Mouse (Mus musculus) hindbrain, embryonic 12.5 days (tissue): Measurements from ENCODE around the gene Kat8. TPM values are rescaled to one million over a fixed set of nuclear protein-coding genes. Genes with fewer than 3 reads are reported as not detected.
"Not testable (repeated sequence)": the region's sequence is repeated elsewhere in the genome, so short reads cannot be mapped to it uniquely, and the experiment has no call there.

ENCODE experiments used
- ATAC-seq: fragments of 200-750 bp; cut with Nextera tagmentation; 2 replicates; pipeline ENCODE4 v1.8.0; 2017; ENCODE audit warnings: moderate TSS enrichment; ENCODE audit not compliant: low FRiP score
- H3K27ac ChIP-seq: fragments of 300-500 bp; sonication (generic); 2 replicates; pipeline ENCODE4 v1.5.1; 2016; ENCODE audit warnings: mild to moderate bottlenecking
- H3K27me3 ChIP-seq: fragments of 300-500 bp; sonication (generic); 2 replicates; pipeline ENCODE4 v1.6.1; 2016; ENCODE audit warnings: mild to moderate bottlenecking
- H3K36me3 ChIP-seq: fragments of 300-500 bp; sonication (generic); 2 replicates; pipeline ENCODE4 v1.6.1; 2016; ENCODE audit warnings: mild to moderate bottlenecking
- H3K4me1 ChIP-seq: fragments of 300-500 bp; sonication (generic); 2 replicates; pipeline ENCODE4 v1.6.1; 2016
- H3K4me2 ChIP-seq: fragments of 300-500 bp; sonication (generic); replicated peaks from 2 replicates; pipeline ENCODE4 v1.6.1; 2016; ENCODE audit warnings: mild to moderate bottlenecking
- H3K4me3 ChIP-seq: fragments of 300-500 bp; sonication (generic); 2 replicates; pipeline ENCODE4 v1.5.1; 2016; ENCODE audit warnings: mild to moderate bottlenecking
- H3K9ac ChIP-seq: fragments of 300-500 bp; sonication (generic); 2 replicates; pipeline ENCODE4 v1.6.1; 2016; ENCODE audit warnings: mild to moderate bottlenecking, moderate library complexity
- H3K9me3 ChIP-seq: fragments of 300-500 bp; sonication (generic); replicated peaks from 2 replicates; pipeline ENCODE4 v1.6.1; 2016; ENCODE audit warnings: mild to moderate bottlenecking
- WGBS: fragments of 180-500 bp; shearing (Covaris S2); methylation state at CpG from one replicate; pipeline ENCODE4 v1.1.7; 2016; 5-methylcytosine and 5-hydroxymethylcytosine counted together
- polyA plus RNA-seq: library from polyadenylated mRNA; unstranded; fragments of >200 nt; fragmentation: Nextera tagmentation; extraction: Ambion mirVana; gene quantifications from 2 replicates; pipeline ENCODE4 v1.2.1, GENCODE M21; 2016

The Kat8 gene
- polyA plus RNA-seq, 1 experiment from 2014 or later: 50.9 TPM

DNA sequence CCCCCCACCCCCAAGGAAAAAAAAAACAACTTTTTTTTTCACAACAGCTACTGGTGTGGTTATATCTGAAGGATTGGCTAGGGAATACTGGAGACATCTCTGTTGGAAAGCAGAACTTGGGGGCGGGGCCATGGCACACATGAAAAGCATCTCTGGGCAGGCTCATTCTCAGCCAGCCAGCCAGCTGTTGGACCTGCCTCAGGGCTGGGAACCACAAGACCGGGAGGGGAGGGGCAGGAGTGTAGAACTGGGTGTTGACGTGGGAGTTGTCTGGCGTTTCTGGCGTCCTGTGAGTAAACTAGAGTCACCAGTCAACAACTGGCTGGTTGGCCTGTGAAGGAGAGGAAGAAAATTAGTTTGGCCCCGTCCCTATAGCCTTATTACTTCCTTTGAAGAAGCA lies 26.4 kb upstream of the Kat8 start:
- H3K4me3 ChIP-seq: no peak overlapping the region
- H3K27me3 ChIP-seq: no peaks in the 10 kb centered on the region
- no peak overlapping the region for H3K9ac ChIP-seq
- WGBS: 78% methylated on average over 6 of the region's 6 CpGs
- peaks cover 18% of the 10 kb centered on the region for H3K4me1 ChIP-seq
- H3K4me2 ChIP-seq: no peak overlapping the region
- H3K36me3 ChIP-seq: peaks cover 99% of the 10 kb centered on the region
- no peaks in the 10 kb centered on the region for H3K9me3 ChIP-seq
- no peak for ATAC-seq
- H3K27ac ChIP-seq: no peak overlapping the region

DNA sequence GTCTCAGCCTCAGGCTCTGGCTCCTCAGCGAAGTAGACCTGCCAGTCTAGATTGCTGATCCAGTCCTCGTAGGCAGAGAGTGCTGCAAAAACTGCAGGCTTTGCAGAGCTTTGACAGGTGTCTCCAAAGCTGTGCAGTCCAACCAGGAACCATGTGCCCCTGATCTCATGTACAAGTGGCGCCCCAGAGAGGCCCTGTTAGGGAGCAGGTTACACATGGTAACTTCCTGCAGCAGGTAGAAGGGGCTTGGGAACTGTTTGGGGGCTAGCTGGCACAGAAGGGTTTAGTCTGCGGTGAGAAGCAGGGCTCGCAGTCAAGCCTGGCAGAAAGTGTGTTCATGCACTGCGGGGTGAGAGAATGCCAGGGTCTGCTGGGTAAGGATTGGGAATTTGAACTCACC lies 25.8 kb upstream of the Kat8 start:
- WGBS: 93% methylated on average over 6 of the region's 6 CpGs
- no peak for ATAC-seq

DNA sequence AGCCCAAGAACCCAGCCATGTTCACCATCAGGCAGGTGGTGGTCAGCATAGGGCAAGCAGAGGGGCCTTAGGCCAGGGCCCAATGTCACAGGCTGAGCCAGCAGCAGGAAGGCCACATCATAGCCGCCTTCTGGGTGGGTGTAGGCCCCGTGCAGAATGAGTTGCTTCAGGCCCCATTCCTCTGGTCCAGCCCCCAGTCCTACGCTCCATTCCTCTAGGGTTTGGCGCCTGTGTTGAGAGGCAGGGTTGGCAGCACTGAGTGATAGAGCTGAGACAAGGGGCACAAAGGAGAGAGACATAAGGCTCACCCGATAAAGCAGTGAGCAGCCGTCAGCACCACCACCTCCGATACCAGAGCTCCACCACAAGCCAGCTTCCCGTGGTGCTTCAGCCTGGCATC lies 25.1 kb upstream of the Kat8 start:
- no peak for ATAC-seq
- H3K9me3 ChIP-seq: no peaks in the 10 kb centered on the region
- H3K4me1 ChIP-seq: peaks cover 18% of the 10 kb centered on the region
- 89% methylated on average over 8 of the region's 8 CpGs for WGBS
- H3K27ac ChIP-seq: no peak overlapping the region
- no peak overlapping the region for H3K4me2 ChIP-seq
- no peaks in the 10 kb centered on the region for H3K27me3 ChIP-seq
- peaks cover 89% of the 10 kb centered on the region for H3K36me3 ChIP-seq
- H3K9ac ChIP-seq: no peak overlapping the region
- H3K4me3 ChIP-seq: no peak overlapping the region

More for the DNA sequence above, 25.8 kb upstream of the Kat8 start:
- Histone ChIP-seq H3K27me3 (no peaks in the 10 kb centered on the region), H3K4me3 (no peak overlapping the region), H3K9me3 (no peaks in the 10 kb centered on the region), H3K4me2 (no peak overlapping the region), H3K4me1 (peaks cover 18% of the 10 kb centered on the region), H3K9ac (no peak overlapping the region), H3K36me3 (peaks cover 95% of the 10 kb centered on the region), H3K27ac (no peak overlapping the region)

DNA sequence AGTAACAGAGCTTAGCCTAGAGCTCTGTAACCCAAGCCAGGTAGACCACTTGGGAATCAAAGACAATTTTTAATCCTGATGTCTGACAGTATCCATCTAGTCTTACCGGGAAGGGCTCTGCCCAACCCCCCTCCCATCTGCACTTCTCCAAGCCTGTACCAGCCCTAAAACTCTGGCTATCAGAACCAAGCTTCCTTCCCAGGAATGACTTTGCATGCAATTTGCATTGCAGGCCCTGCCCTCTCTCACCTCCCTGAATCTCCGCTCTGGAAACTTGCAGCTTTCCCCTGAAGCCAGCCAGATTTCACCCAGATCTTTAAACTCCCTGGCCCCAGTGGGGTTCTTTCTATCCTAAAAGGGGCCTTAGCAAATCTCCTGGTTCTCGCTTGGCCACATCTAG lies 24.5 kb upstream of the Kat8 start:
- no peaks in the 10 kb centered on the region for H3K9me3 ChIP-seq

DNA sequence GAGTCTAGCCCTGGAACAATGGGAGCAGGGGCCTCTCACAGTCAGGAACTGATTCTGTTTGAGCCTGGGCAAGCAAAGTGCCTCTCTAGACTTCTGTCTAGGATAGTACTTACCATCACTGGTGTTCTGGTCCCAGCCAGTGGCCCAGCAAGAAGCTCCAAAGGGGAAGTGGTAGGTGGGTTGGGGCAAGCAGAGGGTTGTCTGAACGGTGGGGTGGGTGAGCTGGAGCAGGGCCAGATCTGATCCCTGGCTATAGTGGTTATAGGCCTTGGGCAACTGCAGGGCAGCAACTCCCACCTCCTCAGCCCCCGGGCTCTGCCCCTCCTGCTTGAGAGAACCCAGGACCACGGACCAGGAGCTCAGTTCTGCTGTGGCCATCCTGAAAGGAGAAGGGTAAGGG lies 23.5 kb upstream of the Kat8 start:
- Histone ChIP-seq H3K27ac (no peak overlapping the region), H3K4me1 (peaks cover 14% of the 10 kb centered on the region), H3K36me3 (peaks cover 81% of the 10 kb centered on the region), H3K4me3 (no peak overlapping the region), H3K4me2 (no peak overlapping the region), H3K27me3 (no peaks in the 10 kb centered on the region), H3K9me3 (no peaks in the 10 kb centered on the region), H3K9ac (no peak overlapping the region)
- WGBS: 67% methylated on average over 3 of the region's 3 CpGs
- no peak for ATAC-seq

More for the DNA sequence above, 24.5 kb upstream of the Kat8 start:
- peaks cover 18% of the 10 kb centered on the region for H3K4me1 ChIP-seq
- WGBS: 86% methylated on average over 3 of the region's 3 CpGs
- H3K4me2 ChIP-seq: no peak overlapping the region
- no peaks in the 10 kb centered on the region for H3K27me3 ChIP-seq
- peaks cover 85% of the 10 kb centered on the region for H3K36me3 ChIP-seq
- ATAC-seq: no peak
- no peak overlapping the region for H3K9ac ChIP-seq
- H3K27ac ChIP-seq: no peak overlapping the region
- H3K4me3 ChIP-seq: no peak overlapping the region

DNA sequence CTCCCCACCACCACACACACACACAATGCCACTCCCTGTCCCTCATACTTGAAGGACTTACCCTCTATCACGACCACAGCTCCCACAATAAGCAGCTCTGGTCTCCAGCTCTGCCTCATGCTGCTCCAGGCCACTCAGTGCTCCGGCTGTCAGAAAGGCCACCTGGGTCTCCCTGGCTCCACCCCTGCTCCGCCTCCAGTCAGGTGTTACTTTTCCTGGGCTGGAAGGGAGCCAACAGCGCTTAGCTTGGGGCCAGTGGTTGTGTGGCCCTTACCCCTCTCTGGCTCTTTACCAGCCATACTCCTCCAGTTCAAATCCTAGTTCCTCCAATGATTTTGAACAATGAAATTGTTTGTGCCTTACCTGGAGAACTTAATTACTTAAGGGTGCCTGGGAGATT lies 21.5 kb upstream of the Kat8 start, which contains the start of gene Prss53:
Gene Prss53, minus strand, starts transcription at position 173 of the 400 bp plus-strand sequence.
- no peak within 1 kb of the TSS for H3K4me2 ChIP-seq
- H3K27ac ChIP-seq: no peak within 1 kb of the TSS
- H3K36me3 ChIP-seq: peaks cover 62% of the 10 kb centered on the region
- no peak within 1 kb of the TSS for H3K4me3 ChIP-seq
- WGBS: 30% methylated on average over 4 of the region's 4 CpGs
- no peak for ATAC-seq
- H3K9me3 ChIP-seq: no peaks in the 10 kb centered on the region
- H3K27me3 ChIP-seq: no peaks in the 10 kb centered on the region
- H3K4me1 ChIP-seq: peaks cover 8% of the 10 kb centered on the region
- no peak within 1 kb of the TSS for H3K9ac ChIP-seq

DNA sequence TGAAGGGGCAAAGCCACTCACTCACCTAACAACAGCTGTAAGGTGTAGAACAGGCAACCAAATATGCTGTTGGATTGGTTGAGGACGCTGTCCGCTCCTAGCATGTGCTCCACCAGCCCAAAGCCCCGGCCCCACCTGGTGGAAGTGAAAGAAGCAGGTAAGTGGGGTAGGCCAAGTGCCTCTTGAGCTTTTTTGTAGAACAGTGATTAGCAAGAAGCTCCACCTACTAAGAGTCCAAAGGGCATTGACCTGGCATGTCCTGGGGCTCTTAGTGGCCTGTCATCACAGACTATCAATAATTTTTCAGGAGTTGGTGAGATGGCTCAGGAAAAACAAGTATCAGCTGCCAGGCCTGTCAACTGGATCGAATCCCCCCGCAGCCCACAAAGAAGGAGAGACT lies 17.8 kb upstream of the Kat8 start:
- no peak for ATAC-seq
- Histone ChIP-seq H3K36me3 (peaks cover 25% of the 10 kb centered on the region), H3K4me3 (peak overlapping the region; percentile 58), H3K27me3 (no peaks in the 10 kb centered on the region), H3K9me3 (no peaks in the 10 kb centered on the region), H3K4me2 (peak overlapping the region; percentile 79), H3K27ac (no peak overlapping the region), H3K9ac (no peak overlapping the region), H3K4me1 (peaks cover 8% of the 10 kb centered on the region)
- 86% methylated on average over 5 of the region's 5 CpGs for WGBS

DNA sequence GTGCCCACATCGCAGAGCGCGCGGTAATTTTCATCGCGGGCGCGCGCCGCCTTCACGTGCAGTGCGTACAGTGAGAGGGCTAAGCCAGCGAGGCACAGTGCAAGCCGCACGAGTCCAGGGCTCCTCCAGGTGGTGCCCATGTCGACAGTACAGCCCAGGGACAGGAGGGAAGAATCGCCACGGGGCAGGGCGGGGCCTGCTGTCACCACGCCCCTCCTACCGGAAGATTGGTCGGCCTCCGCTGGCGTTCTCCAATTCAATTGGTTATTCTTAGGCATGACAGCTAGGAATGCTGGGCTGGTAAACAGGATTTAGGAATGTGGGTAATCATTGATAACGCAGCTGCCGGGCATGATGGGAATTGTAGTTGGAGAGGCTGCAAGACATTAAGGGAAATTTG lies 16.9 kb upstream of the Kat8 start, which contains the start of the genes Gm21974 and Vkorc1:
Gene Gm21974, minus strand, starts transcription at position 13 of the 400 bp plus-strand sequence.
Gene Vkorc1, minus strand, starts transcription at position 176 of the 400 bp plus-strand sequence.
- under 1% methylated on average over 26 of the region's 26 CpGs for WGBS
- ATAC-seq: peak; percentile 98
- H3K36me3 ChIP-seq: peaks cover 16% of the 10 kb centered on the region
- H3K4me1 ChIP-seq: peaks cover 8% of the 10 kb centered on the region
- peak within 1 kb of the TSS; percentile 79 for H3K4me2 ChIP-seq
- no peaks in the 10 kb centered on the region for H3K9me3 ChIP-seq
- H3K27me3 ChIP-seq: no peaks in the 10 kb centered on the region
- H3K9ac ChIP-seq: peak within 1 kb of the TSS; percentile 72
- H3K4me3 ChIP-seq: peak within 1 kb of the TSS; percentile 58
- H3K27ac ChIP-seq: peak within 1 kb of the TSS; percentile 79

DNA sequence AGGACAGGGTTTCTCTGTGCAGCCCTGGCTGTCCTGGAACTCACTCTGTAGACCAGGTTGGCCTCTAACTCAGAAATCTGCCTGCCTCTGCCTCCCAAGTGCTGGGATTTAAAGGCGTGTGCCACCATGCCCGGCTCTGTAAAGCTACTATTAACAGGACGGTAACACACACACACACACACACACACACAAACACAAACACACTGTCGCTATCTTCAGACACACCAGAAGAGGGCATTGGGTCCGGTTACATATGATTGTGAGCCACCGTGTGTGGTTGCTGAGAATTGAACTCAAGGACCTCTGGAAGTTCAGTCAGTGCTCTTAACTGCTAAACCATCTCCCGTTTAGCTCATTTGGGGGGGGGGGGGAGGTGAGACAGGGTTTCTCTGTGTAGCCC lies 16.4 kb upstream of the Kat8 start:
- Histone ChIP-seq H3K36me3 (peaks cover 11% of the 10 kb centered on the region; the same call in 1 of the 2 replicates), H3K4me2 (peak overlapping the region; percentile 79)
- H3K4me3 ChIP-seq, H3K9ac ChIP-seq, H3K4me1 ChIP-seq, H3K9me3 ChIP-seq, H3K27me3 ChIP-seq, H3K27ac ChIP-seq: not testable (repeated sequence)
- 71% methylated on average over 7 of the region's 7 CpGs for WGBS
- ATAC-seq: peak; percentile 15

DNA sequence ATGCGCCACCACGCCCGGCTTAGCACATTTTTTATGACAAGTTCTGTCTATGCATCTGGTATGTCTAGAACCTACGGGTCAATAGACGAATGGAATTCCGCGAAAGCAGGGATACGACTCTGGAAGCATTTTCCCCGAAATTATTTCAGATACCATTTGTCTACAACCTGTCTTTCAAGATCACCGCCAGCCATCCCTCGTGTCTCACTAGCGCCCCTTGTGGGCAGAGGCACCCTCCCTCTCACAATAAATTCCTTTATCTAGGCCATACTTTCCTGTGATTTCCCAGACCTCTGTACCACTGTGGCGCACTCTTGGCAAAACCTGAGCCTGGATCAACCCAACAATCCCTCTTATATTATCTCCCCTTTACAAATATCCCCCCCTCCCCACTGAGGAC lies 15.9 kb upstream of the Kat8 start:
- Histone ChIP-seq H3K4me1 (peaks cover 8% of the 10 kb centered on the region), H3K9ac (no peak overlapping the region), H3K4me2 (no peak overlapping the region), H3K36me3 (peaks cover 8% of the 10 kb centered on the region; the same call in 1 of the 2 replicates), H3K27me3 (no peaks in the 10 kb centered on the region), H3K9me3 (no peaks in the 10 kb centered on the region), H3K4me3 (no peak overlapping the region), H3K27ac (no peak overlapping the region)
- ATAC-seq: no peak
- WGBS: 61% methylated on average over 13 of the region's 13 CpGs

DNA sequence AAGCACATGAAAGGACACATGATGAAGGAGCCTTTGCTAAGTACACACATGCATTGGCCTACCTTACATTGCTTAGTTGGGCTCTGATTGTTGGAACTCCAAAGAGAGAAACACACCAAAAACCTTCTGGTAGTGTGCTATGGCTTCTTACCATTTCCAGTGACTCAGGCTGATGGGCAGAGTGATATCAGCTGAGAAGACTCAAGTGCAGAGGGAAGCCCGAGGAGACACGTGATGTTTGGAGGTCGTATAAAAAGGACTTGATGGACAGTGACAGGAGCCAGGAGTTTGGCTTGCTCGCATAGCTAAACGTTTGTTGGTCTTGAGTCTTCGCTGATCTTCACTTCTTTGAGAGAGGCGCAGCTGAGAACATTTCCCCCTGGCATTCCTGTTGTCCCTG lies 14.8 kb upstream of the Kat8 start:
- H3K27ac ChIP-seq: no peak overlapping the region
- H3K36me3 ChIP-seq: peaks cover 8% of the 10 kb centered on the region; the same call in 1 of the 2 replicates
- WGBS: 89% methylated on average over 7 of the region's 7 CpGs
- no peak overlapping the region for H3K4me3 ChIP-seq
- no peak for ATAC-seq
- no peaks in the 10 kb centered on the region for H3K9me3 ChIP-seq
- no peak overlapping the region for H3K9ac ChIP-seq
- H3K27me3 ChIP-seq: no peaks in the 10 kb centered on the region
- no peak overlapping the region for H3K4me2 ChIP-seq
- peaks cover 8% of the 10 kb centered on the region for H3K4me1 ChIP-seq

DNA sequence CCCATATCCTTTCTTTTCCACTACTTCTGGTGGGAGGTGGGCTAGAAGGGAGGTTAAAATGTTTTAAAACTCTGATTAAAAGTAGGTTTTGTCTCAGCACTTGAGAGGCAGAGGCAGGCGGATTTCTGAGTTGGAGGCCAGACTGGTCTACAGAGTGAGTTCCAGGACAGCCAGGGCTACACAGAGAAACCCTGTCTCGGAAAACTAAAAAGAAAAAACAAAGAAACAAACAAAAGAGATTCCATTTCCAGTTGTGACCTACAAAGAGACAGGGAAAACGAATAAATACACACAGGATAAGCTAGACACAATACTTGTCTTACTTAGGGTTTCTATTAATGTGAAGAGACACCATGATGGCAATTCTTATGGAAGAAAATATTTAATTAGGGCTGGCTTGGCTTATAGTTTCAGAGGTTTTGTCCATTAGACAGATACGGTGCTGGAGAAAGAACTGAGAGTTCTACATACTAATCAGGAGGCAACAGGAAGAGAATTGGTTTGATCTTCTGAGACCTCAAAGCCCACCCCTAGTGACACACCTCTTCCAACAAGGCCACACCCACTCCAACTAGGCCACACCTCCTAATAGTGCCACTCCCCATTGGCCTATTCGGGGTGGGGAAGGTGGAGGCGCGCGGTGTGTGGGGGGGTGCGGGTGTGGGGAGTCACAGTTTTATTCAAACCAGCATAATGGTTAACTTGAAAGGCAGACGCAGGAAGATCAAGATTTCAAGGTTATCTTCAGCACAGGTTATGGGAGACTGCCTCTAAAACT lies 13.9 kb upstream of the Kat8 start:
- H3K4me2 ChIP-seq: no peak overlapping the region
- H3K27ac ChIP-seq: no peak overlapping the region
- peaks cover 8% of the 10 kb centered on the region for H3K4me1 ChIP-seq
- H3K9me3 ChIP-seq: no peaks in the 10 kb centered on the region
- 0 out of 2 replicates have a peak, but pooled peaks cover under 1% of the 10 kb centered on the region for H3K36me3 ChIP-seq
- 39% methylated on average over 10 of the region's 10 CpGs for WGBS
- no peak overlapping the region for H3K9ac ChIP-seq
- no peak overlapping the region for H3K4me3 ChIP-seq
- ATAC-seq: no peak
- no peaks in the 10 kb centered on the region for H3K27me3 ChIP-seq

DNA sequence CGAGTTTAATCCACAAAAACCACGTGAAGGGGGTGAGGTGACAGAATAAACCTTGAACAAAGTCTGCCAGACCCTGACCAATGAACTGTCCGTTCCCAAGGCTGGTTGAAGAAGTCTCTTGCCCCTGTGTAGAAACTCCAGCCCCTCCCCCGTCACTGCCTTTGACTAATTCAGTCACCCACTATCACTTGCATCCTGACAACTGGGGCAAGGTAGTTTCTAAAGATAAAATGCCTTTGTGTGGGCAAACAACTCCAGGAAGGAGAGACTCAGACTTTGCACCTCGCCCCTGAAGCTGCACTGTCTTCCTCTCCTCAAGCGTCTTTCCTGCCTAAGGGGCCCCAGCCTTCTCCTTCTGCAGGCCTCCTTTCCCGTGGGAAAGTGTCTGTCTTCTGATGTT lies 12.3 kb upstream of the Kat8 start:
- no peak overlapping the region for H3K4me3 ChIP-seq
- no peak overlapping the region for H3K4me2 ChIP-seq
- no peaks in the 10 kb centered on the region for H3K27me3 ChIP-seq
- no peaks in the 10 kb centered on the region for H3K9me3 ChIP-seq
- peak overlapping the region; percentile 38 for H3K9ac ChIP-seq
- H3K36me3 ChIP-seq: no peaks in the 10 kb centered on the region
- peaks cover 9% of the 10 kb centered on the region for H3K4me1 ChIP-seq
- WGBS: 54% methylated on average over 7 of the region's 7 CpGs
- H3K27ac ChIP-seq: no peak overlapping the region
- no peak for ATAC-seq
